Mouse (Mus musculus) neural tube, embryonic 15.5 days (tissue): ENCODE results near the gene Vps51. TPM values are rescaled to one million over a fixed set of nuclear protein-coding genes. Genes with fewer than 3 reads are reported as not detected.

Experiments used
- ATAC-seq: fragments of 200-750 bp; cut with Nextera tagmentation; 2 replicates; pipeline ENCODE4 v1.8.0; 2017; ENCODE audit warnings: mild to moderate bottlenecking, moderate TSS enrichment, moderate library complexity; ENCODE audit not compliant: low FRiP score
- H3K27ac ChIP-seq: fragments of 300-500 bp; sonication (generic); replicated peaks from 2 replicates; pipeline ENCODE4 v1.5.1; 2015; ENCODE audit warnings: mild to moderate bottlenecking, inconsistent platforms
- H3K27me3 ChIP-seq: fragments of 300-500 bp; sonication (generic); replicated peaks from 2 replicates; pipeline ENCODE4 v1.6.1; 2015; ENCODE audit warnings: inconsistent platforms
- H3K36me3 ChIP-seq: fragments of 300-500 bp; sonication (generic); 2 replicates; pipeline ENCODE4 v1.6.1; 2015; ENCODE audit warnings: inconsistent platforms
- H3K4me1 ChIP-seq: fragments of 300-500 bp; sonication (generic); 2 replicates; pipeline ENCODE4 v1.6.1; 2015; ENCODE audit warnings: inconsistent platforms
- H3K4me2 ChIP-seq: fragments of 300-500 bp; sonication (generic); 2 replicates; pipeline ENCODE4 v1.6.1; 2015; ENCODE audit warnings: inconsistent platforms, mild to moderate bottlenecking, moderate library complexity
- H3K4me3 ChIP-seq: fragments of 300-500 bp; sonication (generic); replicated peaks from 2 replicates; pipeline ENCODE4 v1.5.1; 2015; ENCODE audit warnings: mild to moderate bottlenecking, inconsistent platforms
- H3K9ac ChIP-seq: fragments of 300-500 bp; sonication (generic); replicated peaks from 2 replicates; pipeline ENCODE4 v1.6.1; 2015; ENCODE audit warnings: mild to moderate bottlenecking, inconsistent platforms
- H3K9me3 ChIP-seq: fragments of 300-500 bp; sonication (generic); replicated peaks from 2 replicates; pipeline ENCODE4 v1.6.1; 2016; ENCODE audit warnings: inconsistent platforms
- WGBS: fragments of 180-500 bp; shearing (Covaris S2); methylation state at CpG from one replicate; pipeline ENCODE4 v1.1.7; 2015; ENCODE audit warnings: mixed read lengths; 5-methylcytosine and 5-hydroxymethylcytosine counted together
- polyA plus RNA-seq: library from polyadenylated mRNA; unstranded; fragments of >200 nt; fragmentation: Nextera tagmentation; extraction: Ambion mirVana; gene quantifications from 2 replicates; pipeline ENCODE4 v1.2.1, GENCODE M21; 2015

Gene Vps51
- polyA plus RNA-seq, 1 experiment from 2014 or later = 83.8 TPM

- Histone ChIP-seq H3K27me3 (no peaks in the 10 kb centered on the region), H3K9ac (no peak overlapping the region), H3K4me1 (no peaks in the 10 kb centered on the region), H3K4me3 (no peak overlapping the region), H3K4me2 (no peak overlapping the region), H3K36me3 (no peaks in the 10 kb centered on the region), H3K27ac (no peak overlapping the region), H3K9me3 (no peaks in the 10 kb centered on the region)
- ATAC-seq = no peak
- 89% methylated on average over 4 of the region's 4 CpGs for WGBS
These were observed 27.4 kb upstream of the Vps51 start for GRCm38 (mm10) chr19:6104476-6104875.

DNA sequence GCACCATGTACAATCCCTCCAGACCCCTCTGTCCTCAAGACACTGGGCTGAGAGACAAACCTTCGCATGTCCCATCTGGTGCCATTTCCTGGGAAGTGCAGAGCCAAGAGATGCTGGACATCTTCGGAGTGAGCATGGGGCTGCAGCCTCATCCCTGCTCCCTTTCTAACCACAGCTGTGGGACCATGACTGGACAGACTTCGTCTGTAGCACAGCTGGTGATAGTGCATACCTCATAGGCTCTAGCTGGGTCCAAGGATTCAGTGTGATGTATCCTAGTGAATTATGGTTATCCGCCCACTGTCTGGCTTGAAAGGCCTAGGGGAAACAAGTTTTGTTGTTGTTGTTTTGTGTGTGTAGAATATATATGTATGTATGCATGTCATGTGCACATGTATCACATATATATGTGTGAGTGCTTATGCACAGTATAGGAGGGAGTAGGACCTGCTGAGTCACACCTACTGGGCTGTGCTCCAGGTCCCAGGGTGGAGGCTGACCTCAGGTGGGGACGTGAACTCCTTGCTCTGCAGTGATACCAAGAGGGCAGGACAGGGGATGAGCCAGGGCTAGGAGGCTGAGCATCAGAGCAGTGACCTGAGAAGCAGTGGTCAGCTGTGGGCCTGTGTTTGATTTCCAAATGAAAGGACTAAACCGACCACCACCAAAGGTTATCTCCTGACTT is 25.3 kb upstream of the Vps51 start:
- Histone ChIP-seq H3K27me3 (no peaks in the 10 kb centered on the region), H3K4me2 (no peak overlapping the region), H3K4me3 (no peak overlapping the region), H3K4me1 (no peaks in the 10 kb centered on the region), H3K27ac (no peak overlapping the region), H3K9me3 (no peaks in the 10 kb centered on the region), H3K36me3 (no peaks in the 10 kb centered on the region), H3K9ac (no peak overlapping the region)
- no peak for ATAC-seq
- WGBS = 86% methylated on average over 6 of the region's 6 CpGs

DNA sequence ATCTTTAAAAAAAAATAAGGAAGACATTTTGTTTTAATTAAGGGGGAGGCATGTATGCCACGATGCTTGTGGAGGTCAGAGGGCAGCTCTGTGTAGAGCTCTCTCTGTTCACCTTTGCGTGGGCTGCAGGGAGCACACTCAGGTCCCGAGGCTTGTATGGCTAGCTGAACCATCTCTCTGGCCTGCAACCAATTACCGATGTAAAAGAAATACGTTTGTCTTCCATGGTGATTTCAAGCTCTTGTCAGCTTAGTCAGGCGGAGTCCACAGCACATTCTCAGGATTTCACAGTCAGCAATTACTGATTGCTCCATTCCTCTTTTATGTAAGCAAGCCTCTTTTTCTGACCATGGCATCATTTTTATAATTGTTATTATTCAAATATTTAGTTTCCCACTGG is 24.2 kb upstream of the Vps51 start:
- no peak overlapping the region for H3K4me3 ChIP-seq
- no peaks in the 10 kb centered on the region for H3K36me3 ChIP-seq
- H3K9me3 ChIP-seq = no peaks in the 10 kb centered on the region
- no peaks in the 10 kb centered on the region for H3K27me3 ChIP-seq
- no peak overlapping the region for H3K27ac ChIP-seq
- H3K9ac ChIP-seq = no peak overlapping the region
- H3K4me2 ChIP-seq = no peak overlapping the region
- H3K4me1 ChIP-seq = no peaks in the 10 kb centered on the region
- no peak for ATAC-seq
- WGBS = 58% methylated on average over 6 of the region's 6 CpGs

DNA sequence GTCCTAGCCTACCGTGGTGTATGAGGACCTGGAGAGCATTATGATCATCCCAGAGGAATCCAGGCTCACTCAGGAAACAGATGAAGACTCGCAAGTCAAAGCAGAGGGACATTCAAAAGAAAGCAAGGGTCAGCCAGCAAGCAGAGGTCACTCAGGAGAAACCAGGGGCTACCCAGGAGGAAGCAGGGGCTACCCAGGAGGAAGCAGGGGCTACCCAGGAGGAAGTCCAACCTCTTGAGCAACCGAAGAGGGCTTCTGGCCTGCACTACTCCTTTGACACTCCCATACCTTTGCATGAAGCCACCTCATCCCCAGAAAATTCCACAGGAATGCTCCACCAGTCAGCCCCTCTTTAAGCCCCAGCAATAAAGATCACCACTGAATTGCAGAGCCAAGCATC is 20.8 kb upstream of the Vps51 start:
- no peaks in the 10 kb centered on the region for H3K4me1 ChIP-seq
- H3K27ac ChIP-seq = no peak overlapping the region
- H3K9ac ChIP-seq = no peak overlapping the region
- H3K4me2 ChIP-seq = no peak overlapping the region
- H3K9me3 ChIP-seq = no peaks in the 10 kb centered on the region
- no peak for ATAC-seq
- no peaks in the 10 kb centered on the region for H3K27me3 ChIP-seq
- H3K4me3 ChIP-seq = no peak overlapping the region
- no peaks in the 10 kb centered on the region for H3K36me3 ChIP-seq
- 84% methylated on average over 3 of the region's 3 CpGs for WGBS

DNA sequence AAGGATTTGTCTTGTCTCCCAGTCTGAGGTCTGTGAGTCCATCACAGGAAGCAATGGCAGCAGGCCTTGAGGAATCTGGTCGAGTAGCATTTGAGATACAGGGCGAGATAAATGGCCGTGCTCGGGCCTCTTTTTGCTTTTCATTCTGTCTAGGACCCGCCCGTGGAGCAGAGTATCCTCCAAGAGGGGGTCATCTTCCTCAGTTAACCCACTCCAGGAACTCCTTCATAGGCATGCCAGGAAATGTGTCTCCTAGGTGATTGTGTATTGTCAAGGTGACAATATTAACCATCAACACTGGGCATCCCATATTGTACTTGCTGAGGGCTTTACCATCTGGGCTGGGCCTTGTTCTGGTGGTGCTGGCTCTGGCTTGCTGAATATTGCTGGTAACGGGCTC is 17.1 kb upstream of the Vps51 start, which contains the start of gene AC131692.1:
TSS of gene AC131692.1 (plus strand) at position 301 of the 400 bp plus-strand sequence.
- no peak within 1 kb of the TSS for H3K4me2 ChIP-seq
- WGBS = 92% methylated on average over 7 of the region's 7 CpGs
- 0 out of 2 replicates have a peak, but pooled peaks cover 3% of the 10 kb centered on the region for H3K36me3 ChIP-seq
- no peak within 1 kb of the TSS for H3K27ac ChIP-seq
- no peak for ATAC-seq
- H3K9ac ChIP-seq = no peak within 1 kb of the TSS
- H3K9me3 ChIP-seq = no peaks in the 10 kb centered on the region
- H3K4me3 ChIP-seq = no peak within 1 kb of the TSS
- H3K27me3 ChIP-seq = no peaks in the 10 kb centered on the region
- no peaks in the 10 kb centered on the region for H3K4me1 ChIP-seq

DNA sequence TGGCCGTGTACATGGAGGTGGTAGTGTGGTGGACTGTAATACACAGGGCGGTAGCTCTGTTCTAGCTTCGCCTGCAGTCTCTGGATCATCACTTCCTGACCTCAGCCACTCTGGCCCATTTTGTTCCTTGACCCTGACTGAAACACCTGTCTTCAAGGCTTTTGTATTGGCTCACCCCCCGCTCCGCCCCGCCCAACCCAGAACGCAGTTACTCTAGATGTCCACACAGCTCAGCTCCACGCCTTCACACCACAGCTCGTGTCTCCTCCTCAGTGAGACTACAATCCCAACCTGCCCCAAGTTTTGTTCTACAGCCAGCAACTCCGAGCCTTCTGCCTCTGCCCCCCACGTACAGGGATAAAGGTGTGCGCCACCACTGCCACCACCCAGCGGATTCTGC is 11.8 kb upstream of the Vps51 start:
- Histone ChIP-seq H3K27me3 (no peaks in the 10 kb centered on the region), H3K36me3 (0 out of 2 replicates have a peak, but pooled peaks cover 3% of the 10 kb centered on the region), H3K9ac (no peak overlapping the region), H3K27ac (no peak overlapping the region), H3K9me3 (no peaks in the 10 kb centered on the region), H3K4me3 (no peak overlapping the region), H3K4me1 (peaks cover 15% of the 10 kb centered on the region), H3K4me2 (no peak overlapping the region)
- no peak for ATAC-seq
- 94% methylated on average over 13 of the region's 13 CpGs for whole genome bisulfite sequencing

- H3K4me1 ChIP-seq = peaks cover 30% of the 10 kb centered on the region
- peaks cover 26% of the 10 kb centered on the region for H3K36me3 ChIP-seq
- ATAC-seq = peak; percentile 36; the same call in 1 of the 2 replicates
- no peaks in the 10 kb centered on the region for H3K27me3 ChIP-seq
- no peak overlapping the region for H3K27ac ChIP-seq
- peak overlapping the region; percentile 94 for H3K4me2 ChIP-seq
- H3K4me3 ChIP-seq = peak overlapping the region; percentile 67
- H3K9ac ChIP-seq = no peak overlapping the region
- H3K9me3 ChIP-seq = no peaks in the 10 kb centered on the region
- WGBS = under 1% methylated on average over 17 of the region's 17 CpGs
These were observed 8.4 kb upstream of the Vps51 start for GRCm38 (mm10) chr19:6085417-6085879.

- peak within 1 kb of the TSS; percentile 65 for H3K9ac ChIP-seq
- peak within 1 kb of the TSS; percentile 67 for H3K4me3 ChIP-seq
- H3K4me1 ChIP-seq = peaks cover 30% of the 10 kb centered on the region
- H3K36me3 ChIP-seq = peaks cover 34% of the 10 kb centered on the region
- ATAC-seq = peak; percentile 91
- no peaks in the 10 kb centered on the region for H3K27me3 ChIP-seq
- peak within 1 kb of the TSS; percentile 94 for H3K4me2 ChIP-seq
- peak within 1 kb of the TSS; percentile 71 for H3K27ac ChIP-seq
- under 1% methylated on average over 58 of the region's 58 CpGs for WGBS
- H3K9me3 ChIP-seq = no peaks in the 10 kb centered on the region
These were observed 7.6 kb upstream of the Vps51 start, which contains the start of the genes Zfpl1 and Cdca5 for GRCm38 (mm10) chr19:6084478-6085248. Gene Zfpl1 (minus strand): TSS chr19:6084956. Gene Cdca5 (plus strand): TSS chr19:6084983.

DNA sequence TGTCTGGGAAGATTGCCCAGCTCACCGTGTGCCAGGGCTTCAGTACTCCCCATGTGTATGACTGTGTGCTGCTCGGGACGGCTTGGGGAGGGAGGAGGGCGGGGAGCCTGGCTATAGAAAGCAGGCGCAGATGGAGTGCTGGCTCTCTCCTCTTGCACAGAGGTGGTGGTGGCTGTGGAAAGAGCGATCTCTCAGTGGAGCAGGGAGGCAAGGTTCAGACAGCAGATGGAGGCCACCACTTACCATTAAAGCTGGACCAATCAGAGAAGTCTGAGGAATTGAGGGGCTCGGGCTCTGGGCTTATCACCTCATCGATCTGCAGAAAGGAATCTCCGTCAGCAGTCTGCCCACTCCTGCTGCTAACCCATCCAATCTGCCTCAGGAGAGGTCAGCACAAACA is 5.1 kb upstream of the Vps51 start, which contains the start of gene Gm28374:
TSS of gene Gm28374 (minus strand) at position 101 of the 400 bp plus-strand sequence.
- Histone ChIP-seq H3K9me3 (no peaks in the 10 kb centered on the region), H3K9ac (no peak within 1 kb of the TSS), H3K4me3 (no peak within 1 kb of the TSS), H3K36me3 (peaks cover 35% of the 10 kb centered on the region), H3K4me2 (no peak within 1 kb of the TSS), H3K4me1 (peaks cover 37% of the 10 kb centered on the region), H3K27ac (no peak within 1 kb of the TSS), H3K27me3 (no peaks in the 10 kb centered on the region)
- WGBS = 92% methylated on average over 9 of the region's 9 CpGs
- ATAC-seq = no peak

DNA sequence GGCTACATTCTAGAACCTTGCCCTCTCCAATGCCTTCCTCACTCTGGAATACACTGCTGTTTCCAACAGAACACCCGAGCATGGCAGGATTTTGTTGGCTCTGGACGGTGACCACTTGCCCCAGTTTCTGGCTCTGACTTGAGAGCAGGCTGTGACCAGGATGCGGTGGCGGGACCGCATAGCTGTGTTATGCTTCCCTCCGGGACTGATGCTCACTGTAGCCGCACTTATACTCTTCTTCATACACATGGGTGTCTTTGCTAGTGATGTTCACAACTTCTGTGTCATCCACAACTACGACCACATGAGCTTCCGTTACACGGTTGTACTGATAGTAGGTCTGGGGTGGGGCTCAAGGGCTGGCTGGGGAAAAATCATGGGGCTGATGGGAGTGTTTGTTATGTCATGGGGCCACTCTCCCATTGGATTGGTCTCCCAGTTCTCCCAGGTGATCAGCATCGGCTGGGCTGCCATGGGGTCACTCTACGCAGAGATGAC is 3.0 kb upstream of the Vps51 start, which contains the start of gene Tmem262:
TSS of gene Tmem262 (plus strand) at position 51 of the 498 bp plus-strand sequence.
- peaks cover 45% of the 10 kb centered on the region for H3K4me1 ChIP-seq
- 94% methylated on average over 12 of the region's 12 CpGs for WGBS
- ATAC-seq = no peak
- H3K36me3 ChIP-seq = peaks cover 35% of the 10 kb centered on the region
- no peak within 1 kb of the TSS for H3K4me2 ChIP-seq
- no peak within 1 kb of the TSS for H3K9ac ChIP-seq
- no peak within 1 kb of the TSS for H3K27ac ChIP-seq
- H3K27me3 ChIP-seq = no peaks in the 10 kb centered on the region
- H3K4me3 ChIP-seq = no peak within 1 kb of the TSS
- H3K9me3 ChIP-seq = no peaks in the 10 kb centered on the region

- Histone ChIP-seq H3K4me3 (no peak overlapping the region), H3K9ac (no peak overlapping the region), H3K4me2 (no peak overlapping the region), H3K9me3 (no peaks in the 10 kb centered on the region), H3K27me3 (no peaks in the 10 kb centered on the region), H3K36me3 (peaks cover 29% of the 10 kb centered on the region), H3K4me1 (peaks cover 27% of the 10 kb centered on the region), H3K27ac (no peak overlapping the region)
- WGBS = 90% methylated on average over 5 of the region's 5 CpGs
- no peak for ATAC-seq
These were observed 3.1 kb downstream of the Vps51 start for GRCm38 (mm10) chr19:6073889-6074288.
